Mouse (Mus musculus) embryonic fibroblast, embryonic 13.5 days (primary cell): Measurements from ENCODE around the gene Fam189a2. TPM values are rescaled to one million over a fixed set of nuclear protein-coding genes. Genes with fewer than 3 reads are reported as not detected.
A peak's percentile ranks its signal among the peaks of the same experiment; 100 is the strongest.

Source experiments
- H3K27ac ChIP-seq: 2 replicates; pipeline ENCODE4 v1.5.1; 2012; ENCODE audit warnings: low read length, control low read depth, inconsistent platforms; ENCODE audit not compliant: insufficient read depth
- H3K4me1 ChIP-seq: 2 replicates; pipeline ENCODE4 v1.6.1; 2011; ENCODE audit warnings: low read length; ENCODE audit not compliant: control insufficient read depth, insufficient read depth
- H3K4me3 ChIP-seq: 2 replicates; pipeline ENCODE4 v1.5.1; 2011; ENCODE audit warnings: mild to moderate bottlenecking, control low read depth, low read length; ENCODE audit not compliant: insufficient read depth
- CTCF ChIP-seq: IDR thresholded peaks from 2 replicates; pipeline ENCODE4 v1.5.1; 2011; ENCODE audit warnings: mild to moderate bottlenecking, control low read depth, low read length, moderate library complexity, borderline replicate concordance; ENCODE audit not compliant: insufficient read depth
- POLR2A ChIP-seq: IDR thresholded peaks from 2 replicates; pipeline ENCODE4 v1.6.1; 2011; ENCODE audit warnings: low read depth, mild to moderate bottlenecking, control low read depth, low read length, moderate library complexity
- polyA plus RNA-seq: library from polyadenylated mRNA; stranded (reverse); fragments of >200 nt; gene quantifications from 2 replicates; pipeline ENCODE4 v1.2.4, GENCODE M21; 2011; ENCODE audit warnings: low read depth; ENCODE audit not compliant: missing spikeins, insufficient read length

Gene Fam189a2
- polyA plus RNA-seq: 0.18 and 0.35 TPM in 2 replicates

DNA sequence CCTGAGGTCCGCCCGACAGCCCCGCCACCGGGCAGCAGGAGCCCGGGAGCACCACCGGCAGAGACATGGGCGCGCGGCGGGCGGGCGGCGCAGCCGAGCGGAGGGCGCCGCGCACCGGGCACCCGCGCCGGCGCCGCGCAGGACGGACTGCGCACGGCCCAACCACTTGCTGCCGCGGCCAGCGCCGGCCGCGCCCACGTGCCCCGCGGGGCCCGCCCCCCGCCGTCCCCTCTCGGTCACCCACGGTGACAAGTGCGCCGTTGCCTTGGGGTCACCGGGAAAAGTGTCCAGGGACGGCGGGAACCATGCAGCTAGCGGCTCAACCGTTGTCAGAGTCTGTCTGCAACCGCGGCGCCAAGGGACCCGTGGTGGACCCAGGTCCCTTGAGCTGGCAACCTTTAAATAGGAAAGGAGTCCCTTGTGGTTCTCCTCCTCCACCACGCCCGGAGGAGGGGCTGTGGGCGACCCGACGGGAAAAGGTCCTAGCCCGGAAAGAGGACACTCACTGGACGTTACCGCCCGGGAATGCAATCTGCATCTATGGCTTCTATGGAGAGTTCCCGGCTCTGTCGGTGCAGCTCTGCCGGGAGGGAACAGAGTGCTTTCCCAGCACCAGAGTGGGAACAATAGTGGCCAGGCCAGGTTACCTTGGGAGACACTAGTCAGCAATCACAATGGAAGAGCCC is at the start of gene Fam189a2:
Fam189a2 (minus strand) TSS at position 149 of the 686 bp plus-strand sequence.
- Histone ChIP-seq H3K27ac (no peak within 1 kb of the TSS), H3K4me1 (no peaks in the 10 kb centered on the region), H3K4me3 (peak within 1 kb of the TSS; percentile 46)
- TF ChIP-seq CTCF (no peak), POLR2A (no peak)

DNA sequence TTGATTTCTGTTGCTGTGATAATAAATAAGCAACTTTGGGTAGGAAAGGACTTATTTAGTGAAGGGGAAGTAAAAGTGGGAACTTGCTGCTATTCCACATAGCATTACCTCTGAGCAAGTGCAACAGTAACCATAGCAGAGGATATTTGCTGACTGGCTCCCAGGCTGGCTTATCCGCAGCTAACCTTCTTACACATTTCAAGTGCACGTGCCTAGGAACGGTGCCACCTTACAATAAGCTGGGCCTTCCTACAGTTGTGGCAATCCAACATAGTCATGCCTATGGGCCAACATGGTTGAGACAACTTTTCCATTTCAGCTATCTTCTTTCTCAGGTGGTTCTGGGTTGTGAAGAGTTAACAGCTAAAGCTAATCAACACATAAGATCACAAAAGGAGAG is 46.8 kb upstream of the Fam189a2 start:
- Histone ChIP-seq H3K4me1 (no peaks in the 10 kb centered on the region), H3K4me3 (no peak overlapping the region), H3K27ac (no peak overlapping the region)
- no peak for TF ChIP-seq CTCF
- TF ChIP-seq POLR2A: no peak

DNA sequence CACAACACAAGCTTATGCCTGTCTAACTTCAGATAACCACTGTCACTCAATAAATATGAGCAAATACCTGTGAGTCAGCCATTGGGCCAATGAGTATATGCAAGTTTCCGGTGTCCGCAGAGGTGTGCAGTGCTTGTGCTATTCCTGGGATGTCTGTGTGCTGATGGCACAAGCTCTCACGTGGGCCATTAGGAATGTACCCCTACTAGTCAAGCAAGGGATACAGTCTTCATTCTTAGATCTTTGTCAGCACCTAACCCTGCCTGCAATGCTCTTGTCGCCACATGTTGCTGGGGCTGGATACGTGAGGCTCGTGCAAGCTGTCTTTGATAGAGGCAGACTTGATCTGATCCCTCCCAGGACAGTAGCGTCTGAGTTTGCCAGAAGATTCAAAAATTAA is 45.7 kb upstream of the Fam189a2 start:
- TF ChIP-seq POLR2A (no peak), CTCF (no peak)
- Histone ChIP-seq H3K4me1 (no peaks in the 10 kb centered on the region), H3K27ac (no peak overlapping the region)

DNA sequence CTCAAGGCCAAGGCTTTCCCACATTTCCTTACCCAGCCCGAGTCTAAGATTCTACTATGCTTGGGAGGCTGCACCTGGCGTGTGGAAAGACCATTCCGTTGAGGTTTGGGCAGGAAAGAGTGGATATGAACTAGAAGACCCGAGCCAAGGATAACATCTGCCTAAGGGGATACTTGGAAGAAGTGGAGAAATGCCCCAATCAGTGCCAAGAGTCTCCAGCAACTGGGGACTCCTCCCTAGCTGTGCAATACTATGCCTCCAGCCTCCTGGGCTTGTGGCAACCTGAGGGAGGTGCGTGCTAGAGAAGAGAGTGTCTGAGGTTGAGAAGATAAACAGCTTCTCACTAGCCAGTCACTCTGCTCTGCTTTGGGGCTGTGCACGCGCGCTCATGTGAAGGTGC is 45.1 kb upstream of the Fam189a2 start:
- no peak for TF ChIP-seq CTCF
- no peak for TF ChIP-seq POLR2A
- Histone ChIP-seq H3K4me1 (no peaks in the 10 kb centered on the region), H3K27ac (no peak overlapping the region), H3K4me3 (no peak overlapping the region)

More for the DNA sequence above, 45.7 kb upstream of the Fam189a2 start:
- no peak overlapping the region for H3K4me3 ChIP-seq

- H3K4me3 ChIP-seq: no peak overlapping the region
- TF ChIP-seq POLR2A (no peak), CTCF (no peak)
- no peak overlapping the region for H3K27ac ChIP-seq
- H3K4me1 ChIP-seq: no peaks in the 10 kb centered on the region
Observed at GRCm38 (mm10) chr19:24073155-24073554, 42.3 kb upstream of the Fam189a2 start.

- TF ChIP-seq CTCF (no peak), POLR2A (no peak)
- H3K4me1 ChIP-seq: no peaks in the 10 kb centered on the region
- no peak overlapping the region for H3K27ac ChIP-seq
Observed at GRCm38 (mm10) chr19:24064348-24064895, 33.6 kb upstream of the Fam189a2 start.

GRCm38 (mm10) chr19:24063585-24063984 is 32.8 kb upstream of the Fam189a2 start:
- Histone ChIP-seq H3K4me1 (no peaks in the 10 kb centered on the region), H3K27ac (no peak overlapping the region), H3K4me3 (no peak overlapping the region)
- TF ChIP-seq POLR2A: no peak
- no peak for TF ChIP-seq CTCF

More at GRCm38 (mm10) chr19:24064348-24064895, 33.6 kb upstream of the Fam189a2 start:
- H3K4me3 ChIP-seq: no peak overlapping the region

DNA sequence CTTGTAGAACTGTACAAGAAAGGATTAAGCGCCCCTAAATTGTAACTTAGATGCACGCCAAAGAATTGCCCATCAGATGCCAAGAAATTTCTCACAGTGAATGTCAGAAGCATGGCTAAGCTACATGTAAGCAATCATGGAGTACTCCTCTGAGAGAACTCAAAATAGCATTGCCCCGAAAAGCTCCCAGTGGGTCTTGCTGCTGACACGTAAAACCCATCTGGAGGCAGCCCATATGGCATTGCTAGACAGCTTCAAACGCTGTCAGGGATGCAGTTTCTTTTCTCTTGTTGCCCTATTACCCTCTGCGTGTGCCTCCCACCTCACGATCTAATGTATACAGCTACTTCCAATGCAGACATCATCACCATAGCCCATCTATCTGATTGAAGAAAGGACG is 28.0 kb upstream of the Fam189a2 start:
- TF ChIP-seq POLR2A: no peak
- TF ChIP-seq CTCF: no peak

DNA sequence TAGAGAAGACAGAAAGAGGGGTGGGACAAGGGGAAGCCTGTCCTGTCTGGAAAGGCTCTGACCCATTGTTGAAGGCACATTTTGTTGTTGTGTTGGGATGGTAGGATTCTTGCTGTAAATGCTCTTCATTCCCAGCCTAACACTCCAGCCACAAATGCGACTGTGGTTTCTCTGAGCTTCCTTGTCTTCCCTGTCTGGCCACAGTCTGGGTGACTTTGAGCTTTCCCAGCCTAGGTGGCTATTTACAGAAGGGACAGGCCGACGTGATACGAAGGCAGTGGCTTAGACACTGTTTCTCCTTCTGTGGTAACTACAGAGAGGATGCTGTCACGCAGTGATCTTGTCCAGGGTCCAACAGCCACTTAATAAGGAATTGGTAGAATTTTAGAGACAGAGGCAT is 27.2 kb upstream of the Fam189a2 start:
- H3K4me1 ChIP-seq: peaks cover 7% of the 10 kb centered on the region; the same call in 1 of the 2 replicates
- TF ChIP-seq POLR2A (no peak), CTCF (no peak)
- no peak overlapping the region for H3K4me3 ChIP-seq
- H3K27ac ChIP-seq: no peak overlapping the region

More for the DNA sequence above, 28.0 kb upstream of the Fam189a2 start:
- Histone ChIP-seq H3K27ac (no peak overlapping the region), H3K4me1 (peaks cover 7% of the 10 kb centered on the region; the same call in 1 of the 2 replicates), H3K4me3 (no peak overlapping the region)

DNA sequence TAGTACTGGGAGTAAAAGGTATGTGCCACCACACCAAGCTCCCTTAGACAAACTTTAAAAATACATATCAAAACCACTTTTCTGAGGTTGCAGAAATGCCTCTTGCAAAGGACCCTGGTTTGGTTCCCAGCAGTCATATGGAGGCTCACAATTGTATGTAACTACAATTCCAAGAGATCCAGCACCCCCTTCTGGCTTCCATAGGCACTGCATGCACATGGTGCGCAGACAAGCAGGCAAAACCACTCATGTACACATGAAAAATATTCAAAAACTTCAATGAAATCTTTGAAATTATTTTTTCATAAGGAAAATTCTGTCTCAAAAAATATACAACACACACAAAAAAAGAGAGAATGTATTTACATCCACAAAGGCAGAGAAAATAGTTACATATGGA is 26.1 kb upstream of the Fam189a2 start:
- Histone ChIP-seq H3K4me3 (no peak overlapping the region), H3K4me1 (peaks cover 7% of the 10 kb centered on the region; the same call in 1 of the 2 replicates), H3K27ac (no peak overlapping the region)
- TF ChIP-seq CTCF (no peak), POLR2A (no peak)

- TF ChIP-seq CTCF (no peak), POLR2A (no peak)
- H3K4me1 ChIP-seq: peaks cover 7% of the 10 kb centered on the region; the same call in 1 of the 2 replicates
- H3K4me3 ChIP-seq: no peak overlapping the region
- no peak overlapping the region for H3K27ac ChIP-seq
Observed at GRCm38 (mm10) chr19:24054904-24055303, 24.1 kb upstream of the Fam189a2 start.
